Mouse (Mus musculus) lung, adult 2 months (tissue): ENCODE data around the gene Hist1h2ah. TPM values are rescaled to one million over a fixed set of nuclear protein-coding genes. Genes with fewer than 3 reads are reported as not detected.

Experiments
- DNase-seq: peaks from one replicate; pipeline ENCODE4 v3.0.0; 2022
- H3K4me1 ChIP-seq: fragments of 200-500 bp; 2 replicates; pipeline ENCODE4 v1.6.1; 2011; ENCODE audit warnings: low read length; ENCODE audit not compliant: control insufficient read depth, insufficient read depth
- H3K4me3 ChIP-seq: fragments of 200-500 bp; replicated peaks from 2 replicates; pipeline ENCODE3; 2011; ENCODE audit warnings: low read depth, mild to moderate bottlenecking, control low read depth, low read length; ENCODE audit errors: extremely low read depth
- CTCF ChIP-seq: fragments of 200-500 bp; IDR thresholded peaks from 2 replicates; pipeline ENCODE4 v1.5.1; 2011; ENCODE audit warnings: mild to moderate bottlenecking, low read length, control low read depth; ENCODE audit not compliant: insufficient read depth
- POLR2A ChIP-seq: fragments of 200-500 bp; IDR thresholded peaks from 2 replicates; pipeline ENCODE4 v1.6.1; 2011; ENCODE audit warnings: low read depth, mild to moderate bottlenecking, control low read depth, low read length, borderline replicate concordance; ENCODE audit errors: extremely low read depth
- WGBS: fragments of 180-500 bp; shearing (Covaris S2); methylation state at CpG from one replicate; pipeline ENCODE4 v1.1.7; 2018; 5-methylcytosine and 5-hydroxymethylcytosine counted together
- polyA plus RNA-seq: library from polyadenylated mRNA; depleted of rRNA; stranded (reverse); fragments of >200 nt; gene quantifications from 2 replicates; pipeline ENCODE4 v1.2.3, GENCODE M21; 2012

Gene Hist1h2ah
- polyA plus RNA-seq, 1 experiment, result 1.8 TPM

- peak; percentile 93 for DNase-seq
- H3K4me1 ChIP-seq, result peaks cover 3% of the 10 kb centered on the region
- TF ChIP-seq CTCF (peak; percentile 97), POLR2A (no peak)
- 1% methylated on average over 40 of the region's 40 CpGs for WGBS
- H3K4me3 ChIP-seq, result peak overlapping the region; percentile 60
Observed at GRCm38 (mm10) chr13:22028673-22029460, 6.5 kb downstream of the Hist1h2ah start.

- DNase-seq, result peak; percentile 78
- TF ChIP-seq POLR2A (no peak), CTCF (no peak)
Observed at GRCm38 (mm10) chr13:22026058-22027031, 9.0 kb downstream of the Hist1h2ah start.

GRCm38 (mm10) chr13:22022241-22022640, 13.1 kb downstream of the Hist1h2ah start:
- H3K4me1 ChIP-seq, result no peaks in the 10 kb centered on the region; the same call in 1 of the 2 replicates
- DNase-seq, result peak; percentile 62
- no peak for TF ChIP-seq CTCF
- peak overlapping the region; percentile 49 for H3K4me3 ChIP-seq
- WGBS, result 2% methylated on average over 9 of the region's 9 CpGs

More at GRCm38 (mm10) chr13:22026058-22027031, 9.0 kb downstream of the Hist1h2ah start:
- WGBS, result 3% methylated on average over 35 of the region's 35 CpGs
- Histone ChIP-seq H3K4me1 (peaks cover 3% of the 10 kb centered on the region), H3K4me3 (peak overlapping the region; percentile 64)

GRCm38 (mm10) chr13:22021581-22021980, 13.8 kb downstream of the Hist1h2ah start:
- DNase-seq, result no peak
- Histone ChIP-seq H3K4me3 (peak overlapping the region; percentile 51), H3K4me1 (no peaks in the 10 kb centered on the region; the same call in 1 of the 2 replicates)
- TF ChIP-seq POLR2A (no peak), CTCF (no peak)
- WGBS, result 1% methylated on average over 11 of the region's 11 CpGs

- WGBS, result 2% methylated on average over 8 of the region's 8 CpGs
- no peaks in the 10 kb centered on the region for H3K4me1 ChIP-seq
- peak; percentile 51 for DNase-seq
- TF ChIP-seq POLR2A (no peak), CTCF (no peak)
- peak overlapping the region; percentile 63 for H3K4me3 ChIP-seq
Observed at GRCm38 (mm10) chr13:22020901-22021339, 14.4 kb downstream of the Hist1h2ah start.

GRCm38 (mm10) chr13:22019934-22020835, 15.2 kb downstream of the Hist1h2ah start:
- no peak for TF ChIP-seq CTCF
- no peak for TF ChIP-seq POLR2A
- peak overlapping the region; percentile 63 for H3K4me3 ChIP-seq
- 5% methylated on average over 44 of the region's 44 CpGs for WGBS
- no peaks in the 10 kb centered on the region for H3K4me1 ChIP-seq
- DNase-seq, result no peak

- Histone ChIP-seq H3K4me1 (peaks cover 4% of the 10 kb centered on the region), H3K4me3 (no peak overlapping the region)
- 17% methylated on average over 27 of the region's 27 CpGs for WGBS
- TF ChIP-seq POLR2A (no peak), CTCF (no peak)
- peak; percentile 52 for DNase-seq
Observed at GRCm38 (mm10) chr13:22015479-22016450, 19.6 kb downstream of the Hist1h2ah start.

- no peak for DNase-seq
- peak overlapping the region; percentile 27 for H3K4me3 ChIP-seq
- 5% methylated on average over 17 of the region's 17 CpGs for WGBS
- H3K4me1 ChIP-seq, result peaks cover 4% of the 10 kb centered on the region
- no peak for TF ChIP-seq POLR2A
Observed at GRCm38 (mm10) chr13:22014411-22014845, 20.9 kb downstream of the Hist1h2ah start.
